Mouse (Mus musculus): ENCODE measurements around the gene Pogk.

DNA sequence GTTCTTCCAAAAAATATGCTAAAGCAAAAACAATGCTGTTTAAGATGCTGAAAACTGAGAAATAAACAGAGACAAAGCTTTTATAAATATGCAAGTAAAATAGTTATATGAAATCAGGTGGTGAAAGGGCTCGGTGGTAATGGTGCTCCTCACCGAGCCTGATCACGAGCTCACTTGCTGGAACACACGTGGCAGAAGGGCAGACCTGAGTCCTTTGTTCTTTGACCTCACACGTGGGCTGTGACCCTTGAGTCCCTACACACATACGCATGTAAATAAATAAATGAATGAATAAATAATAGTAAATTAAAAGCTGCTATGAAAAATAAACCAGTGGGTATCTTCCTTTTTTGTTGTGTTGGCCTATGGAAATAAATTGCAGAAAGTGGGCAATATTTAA lies 32.5 kb downstream of the Pogk start:
- no peak for TF ChIP-seq JUND (conservative IDR thresholded peaks at IDR 0.05; ENCODE audit: low read depth, low read length)
- no peak for TF ChIP-seq CTCF (conservative IDR thresholded peaks at IDR 0.05 in 1 of 2, IDR thresholded peaks at IDR 0.05 in 1 of 2; ENCODE audit: low read depth in 2 of 2, low read length in 2 of 2)
- no peak for TF ChIP-seq SMC3 (IDR thresholded peaks at IDR 0.05; ENCODE audit: low read depth, low read length)
- TF ChIP-seq POLR2A (IDR thresholded peaks at IDR 0.05; ENCODE audit: low read depth, low read length): no peak
- no peak for TF ChIP-seq CHD2 (IDR thresholded peaks at IDR 0.05; ENCODE audit: low read length)
- TF ChIP-seq ZC3H11A (IDR thresholded peaks at IDR 0.05; ENCODE audit: low read depth, low read length): no peak
- TF ChIP-seq GABPA (IDR thresholded peaks at IDR 0.05; ENCODE audit: insufficient replicate concordance, low read depth, low read length): no peak
- no peak for TF ChIP-seq NELFE (IDR thresholded peaks at IDR 0.05; ENCODE audit: low read depth, low read length)
- no peak for TF ChIP-seq MAZ (IDR thresholded peaks at IDR 0.05; ENCODE audit: low read depth, low read length)
- TF ChIP-seq SIN3A (IDR thresholded peaks at IDR 0.05; ENCODE audit: low read length): no peak
- TF ChIP-seq MAFK (IDR thresholded peaks at IDR 0.05; ENCODE audit: insufficient replicate concordance, low read length): no peak
- TF ChIP-seq JUN (IDR thresholded peaks at IDR 0.05; ENCODE audit: insufficient read depth, low read depth, low read length): no peak

All from CH12.LX (cell line).